8 mouse cellular contexts compared by ENCODE assay signal in genomic region chr11:96285771-96286738, GRCm38 (mm10). TPM values are rescaled to one million over a fixed set of nuclear protein-coding genes. Genes with fewer than 3 reads are reported as not detected.
DNase-seq lines count a peak whose midpoint lies in the region; ATAC-seq and TF ChIP-seq lines count a peak whose summit lies in the region.

Hoxb7 (plus strand) TSS chr11:96286623.

- DNase-seq in testis, postnatal 14 days (ENCODE audit: low spot score): no peak
- DNase-seq in limb, embryonic 11.5 days (ENCODE audit: low spot score): no peak
- DNase-seq in retina, embryonic 14.5 days (ENCODE audit: low spot score): no peak
- no peak for DNase-seq in ovary, postnatal 10 days (ENCODE audit: low spot score)
- DNase-seq in right cerebral cortex, adult 18-20 months: no peak

- ATAC-seq in heart, embryonic 16.5 days (replicated peaks; ENCODE audit: extremely low read depth, insufficient read depth, low FRiP score): no peak
- ATAC-seq in limb, embryonic 11.5 days (ENCODE audit: insufficient number of reproducible peaks, low FRiP score, low TSS enrichment, low read depth): no peak; the same call in 1 of the 2 replicates
- ATAC-seq in neural tube, embryonic 15.5 days (ENCODE audit: low FRiP score): peak; percentile 28; the same call in 1 of the 2 replicates

- TF ChIP-seq CTCF in testis, adult 2 months (IDR thresholded peaks at IDR 0.05; ENCODE audit: control insufficient read depth, insufficient read depth, insufficient replicate concordance, low read depth, low read length): no peak

- no peaks in the 10 kb centered on the region for H3K9me3 ChIP-seq in heart, embryonic 16.5 days (replicated peaks; ENCODE audit: control insufficient read depth, low read length)
- no peaks in the 10 kb centered on the region for H3K9me3 ChIP-seq in limb, embryonic 11.5 days (ENCODE audit: control insufficient read depth, low read length)
- no peaks in the 10 kb centered on the region for H3K9me3 ChIP-seq in neural tube, embryonic 15.5 days (replicated peaks)

- no peak within 1 kb of the TSS for H3K27ac ChIP-seq in testis, adult 2 months (ENCODE audit: control insufficient read depth, insufficient read depth, low read depth, low read length)
- H3K27ac ChIP-seq in heart, embryonic 16.5 days (ENCODE audit: low read length): no peak within 1 kb of the TSS
- H3K27ac ChIP-seq in limb, embryonic 11.5 days (replicated peaks; ENCODE audit: low read depth, low read length): no peak within 1 kb of the TSS; the same call in 1 of the 2 replicates
- H3K27ac ChIP-seq in neural tube, embryonic 15.5 days (replicated peaks): peak within 1 kb of the TSS; percentile 99

- no peak for TF ChIP-seq POLR2A in testis, adult 2 months (IDR thresholded peaks at IDR 0.05; ENCODE audit: control insufficient read depth, low read depth, low read length)

- H3K4me1 ChIP-seq in testis, adult 2 months (ENCODE audit: control insufficient read depth, insufficient read depth, low read length): peaks cover 10% of the 10 kb centered on the region
- peaks cover 5% of the 10 kb centered on the region for H3K4me1 ChIP-seq in heart, embryonic 16.5 days (ENCODE audit: control insufficient read depth, insufficient read depth, low read length)
- H3K4me1 ChIP-seq in limb, embryonic 11.5 days (ENCODE audit: control insufficient read depth, insufficient read depth, low read length): peaks cover 17% of the 10 kb centered on the region; the same call in 1 of the 2 replicates
- H3K4me1 ChIP-seq in neural tube, embryonic 15.5 days: peaks cover 29% of the 10 kb centered on the region

- H3K4me2 ChIP-seq in heart, embryonic 16.5 days (ENCODE audit: low read depth, low read length): peak within 1 kb of the TSS; percentile 42
- H3K4me2 ChIP-seq in limb, embryonic 11.5 days (ENCODE audit: low read depth, severe bottlenecking): peak within 1 kb of the TSS; percentile 64
- H3K4me2 ChIP-seq in neural tube, embryonic 15.5 days: peak within 1 kb of the TSS; percentile 87

- H3K36me3 ChIP-seq in testis, adult 2 months (ENCODE audit: control insufficient read depth, insufficient read depth, low read length): no peaks in the 10 kb centered on the region
- no peaks in the 10 kb centered on the region for H3K36me3 ChIP-seq in heart, embryonic 16.5 days (ENCODE audit: control insufficient read depth, insufficient read depth)
- no peaks in the 10 kb centered on the region for H3K36me3 ChIP-seq in limb, embryonic 11.5 days (ENCODE audit: control insufficient read depth, insufficient read depth, low read length)
- H3K36me3 ChIP-seq in neural tube, embryonic 15.5 days: no peaks in the 10 kb centered on the region

- peaks cover 15% of the 10 kb centered on the region for H3K27me3 ChIP-seq in testis, adult 2 months (ENCODE audit: control insufficient read depth, insufficient read depth, low read length)
- peaks cover 89% of the 10 kb centered on the region for H3K27me3 ChIP-seq in heart, embryonic 16.5 days (ENCODE audit: control insufficient read depth, insufficient read depth, low read length)
- H3K27me3 ChIP-seq in limb, embryonic 11.5 days (ENCODE audit: control insufficient read depth, insufficient read depth, low read length): peaks cover 75% of the 10 kb centered on the region
- no peaks in the 10 kb centered on the region for H3K27me3 ChIP-seq in neural tube, embryonic 15.5 days (replicated peaks)

- WGBS in heart, embryonic 16.5 days: 2% methylated on average over 43 of the region's 43 CpGs
- WGBS in limb, embryonic 11.5 days: under 1% methylated on average over 43 of the region's 43 CpGs
- WGBS in neural tube, embryonic 15.5 days: under 1% methylated on average over 43 of the region's 43 CpGs

- peak within 1 kb of the TSS; percentile 43 for H3K4me3 ChIP-seq in testis, adult 2 months (ENCODE audit: control insufficient read depth, low read depth, low read length)
- peak within 1 kb of the TSS; percentile 32 for H3K4me3 ChIP-seq in heart, embryonic 16.5 days (ENCODE audit: low read length)
- peak within 1 kb of the TSS; percentile 35 for H3K4me3 ChIP-seq in limb, embryonic 11.5 days (ENCODE audit: low read depth, low read length)
- peak within 1 kb of the TSS; percentile 60 for H3K4me3 ChIP-seq in neural tube, embryonic 15.5 days (replicated peaks)

- H3K9ac ChIP-seq in heart, embryonic 16.5 days (ENCODE audit: low read length): no peak within 1 kb of the TSS
- peak within 1 kb of the TSS; percentile 46 for H3K9ac ChIP-seq in limb, embryonic 11.5 days (ENCODE audit: low read length)
- H3K9ac ChIP-seq in neural tube, embryonic 15.5 days (replicated peaks): peak within 1 kb of the TSS; percentile 83

RNA-seq across cellular contexts. Expression of gene Hoxb7, which starts in this region (rescaled TPM):
- polyA plus RNA-seq in testis, adult 2 months (2012; rRNA removed): 1.6 TPM in 1 of 2 replicates, not detected in the other
- polyA plus RNA-seq in heart, embryonic 16.5 days (2015; fragmentation: Nextera tagmentation; extraction: Ambion mirVana): 0.31 and 0.43 TPM in 2 replicates
- 3.7 and 4.3 TPM in 2 replicates for polyA plus RNA-seq in limb, embryonic 11.5 days (2014; fragmentation: Nextera tagmentation; extraction: Ambion mirVana)
- 101 and 115 TPM in 2 replicates for polyA plus RNA-seq in neural tube, embryonic 15.5 days (2015; fragmentation: Nextera tagmentation; extraction: Ambion mirVana)

Comparison
In these comparisons a context has a peak if more than half of its experiments do, and no peak if none do; other contexts are left out.
1. RNA of gene Hoxb7 (polyA plus RNA-seq): 101 to 115 TPM in neural tube, embryonic 15.5 days; 3.7 to 4.3 TPM in limb, embryonic 11.5 days, 0.31 to 0.43 TPM in heart, embryonic 16.5 days and 1.6 TPM in testis, adult 2 months; every median in the first group is over 10 times any median in the second.
2. Peak in every context shown above with its lines, with median percentiles within 50 percentile points of each other: H3K4me3 ChIP-seq and H3K4me2 ChIP-seq.